Mouse (Mus musculus) adrenal gland, postnatal 14 days (tissue): ENCODE data around the gene Gm44511. TPM values are rescaled to one million over a fixed set of nuclear protein-coding genes. Genes with fewer than 3 reads are reported as not detected.

Source experiments
- DNase-seq: peaks from one replicate; pipeline ENCODE4 v3.0.0; 2021; ENCODE audit warnings: mixed read lengths
- long read RNA-seq, 2 experiments: library from polyadenylated mRNA; stranded (forward); transcript quantifications; one replicate each; pipeline ENCODE4 v2.0.0; 2021
- total RNA-seq: library from RNA; stranded (reverse); gene quantifications from 2 replicates; pipeline ENCODE4 v1.2.3, GENCODE M21; 2021

The Gm44511 gene
- not detected in 2 replicates for total RNA-seq
- long read RNA-seq, experiment 1, partial matches to known transcripts: 0 of 19 reads
- long read RNA-seq, experiment 1, other reads (novel, unspliced or antisense): 19 of 19 reads
- long read RNA-seq, experiment 2, partial matches to known transcripts: 36 of 37 reads
- long read RNA-seq, experiment 2, other reads (novel, unspliced or antisense): 1 of 37 reads

GRCm38 (mm10) chr6:128826132-128826531 lies at the start of gene Gm44511, which contains the start of gene Klrb1b:
Gene Gm44511 (minus strand): TSS chr6:128826315.
Gene Klrb1b (minus strand): TSS chr6:128826331.
- DNase-seq: no peak

GRCm38 (mm10) chr6:128871910-128872610 lies 45.9 kb upstream of the Gm44511 start:
- no peak for DNase-seq

- no peak for DNase-seq
These were observed 42.7 kb upstream of the Gm44511 start for GRCm38 (mm10) chr6:128868861-128869260.

- no peak for DNase-seq
These were observed 31.9 kb upstream of the Gm44511 start for GRCm38 (mm10) chr6:128857976-128858375.

- DNase-seq: peak; percentile 83
These were observed 30.1 kb upstream of the Gm44511 start for GRCm38 (mm10) chr6:128856250-128856649.

GRCm38 (mm10) chr6:128855477-128855876 lies 29.4 kb upstream of the Gm44511 start:
- no peak for DNase-seq

- DNase-seq: no peak
These were observed 28.8 kb upstream of the Gm44511 start for GRCm38 (mm10) chr6:128854895-128855294.

GRCm38 (mm10) chr6:128854024-128854820 lies 28.1 kb upstream of the Gm44511 start:
- DNase-seq: peak; percentile 75

- no peak for DNase-seq
These were observed 26.7 kb upstream of the Gm44511 start for GRCm38 (mm10) chr6:128852766-128853165.

GRCm38 (mm10) chr6:128851151-128851550 lies 25.0 kb upstream of the Gm44511 start:
- DNase-seq: no peak

- DNase-seq: no peak
These were observed 24.6 kb upstream of the Gm44511 start for GRCm38 (mm10) chr6:128850671-128851070.

- DNase-seq: peak; percentile 69
These were observed 23.8 kb upstream of the Gm44511 start for GRCm38 (mm10) chr6:128849902-128850301.

GRCm38 (mm10) chr6:128847401-128847800 lies 21.3 kb upstream of the Gm44511 start:
- no peak for DNase-seq

- DNase-seq: no peak
These were observed 20.0 kb upstream of the Gm44511 start for GRCm38 (mm10) chr6:128845998-128846542.

GRCm38 (mm10) chr6:128845319-128845979 lies 19.3 kb upstream of the Gm44511 start:
- peak; percentile 95 for DNase-seq

GRCm38 (mm10) chr6:128844586-128845080 lies 18.5 kb upstream of the Gm44511 start:
- DNase-seq: no peak

GRCm38 (mm10) chr6:128844131-128844530 lies 18.0 kb upstream of the Gm44511 start:
- no peak for DNase-seq

GRCm38 (mm10) chr6:128843479-128843992 lies 17.4 kb upstream of the Gm44511 start:
- peak; percentile 79 for DNase-seq

GRCm38 (mm10) chr6:128842945-128843478 lies 16.9 kb upstream of the Gm44511 start:
- peak; percentile 91 for DNase-seq

GRCm38 (mm10) chr6:128842356-128842944 lies 16.3 kb upstream of the Gm44511 start:
- DNase-seq: no peak
